Mouse (Mus musculus): ENCODE data around the gene Slx4ip.
A peak's percentile ranks its signal among the peaks of the same experiment; 100 is the strongest.

The Slx4ip gene

DNA sequence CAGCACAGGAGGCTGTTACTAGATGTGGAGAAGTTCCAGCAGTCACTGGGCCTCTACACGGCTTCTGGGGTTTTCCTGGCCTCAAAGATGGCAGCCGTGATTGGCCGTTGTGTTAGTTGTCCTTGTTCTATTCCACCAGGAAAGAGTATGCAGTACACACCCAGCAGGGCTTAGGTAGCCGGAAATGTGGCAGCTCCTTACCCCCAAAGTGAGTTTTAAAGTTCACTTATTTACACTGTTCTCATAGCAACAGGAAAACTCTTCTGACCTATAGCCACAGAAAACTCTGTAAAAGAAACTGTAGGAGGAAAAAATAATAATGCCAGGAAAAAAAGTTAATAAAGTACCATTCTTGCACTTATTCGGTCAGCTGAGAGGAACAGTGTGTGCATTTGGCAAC is 55.3 kb downstream of the Slx4ip start:
- DNase-seq (ENCODE audit: extremely low read depth, insufficient read length, low spot score): no peak

DNA sequence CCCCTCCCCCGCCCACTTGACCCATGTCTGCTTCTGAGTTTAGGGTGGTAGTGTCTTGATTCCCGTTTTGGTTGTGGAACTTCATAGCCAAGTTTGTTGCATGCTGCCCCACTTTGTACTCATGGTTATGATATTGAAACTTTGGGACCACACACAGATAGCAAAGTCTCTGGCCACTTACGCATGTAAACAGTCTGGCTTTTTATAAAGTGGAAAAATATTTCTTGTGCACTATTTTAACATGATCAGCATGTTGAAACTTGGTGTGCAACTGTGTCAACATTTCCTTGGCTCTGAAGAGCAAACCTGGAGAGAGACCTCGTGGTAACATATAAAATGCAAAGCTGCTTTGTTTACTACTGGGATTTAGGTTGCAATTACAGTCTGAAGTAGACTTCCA is 56.5 kb downstream of the Slx4ip start:
- no peak for DNase-seq (ENCODE audit: extremely low read depth, insufficient read length, low spot score)

DNA sequence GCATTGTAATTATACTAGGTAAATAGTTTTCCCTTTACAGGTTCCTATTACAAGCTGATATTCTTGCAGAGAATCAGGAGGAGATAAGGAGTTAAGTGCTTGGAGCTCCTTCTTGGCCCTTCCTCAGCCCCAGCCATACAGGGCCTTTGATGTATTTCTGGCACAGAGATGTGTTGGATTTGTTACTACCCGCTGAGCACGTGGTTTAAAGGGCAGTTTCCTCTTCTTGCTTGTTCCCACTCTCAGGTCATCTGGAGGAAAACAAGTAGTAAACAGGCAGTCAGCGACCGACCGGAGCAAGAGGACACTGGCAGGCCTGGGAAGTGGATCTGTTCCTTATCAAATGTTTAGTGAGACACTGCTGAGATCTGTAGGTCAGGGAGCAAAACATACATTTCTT is 56.9 kb downstream of the Slx4ip start:
- DNase-seq (ENCODE audit: extremely low read depth, insufficient read length, low spot score): no peak

DNA sequence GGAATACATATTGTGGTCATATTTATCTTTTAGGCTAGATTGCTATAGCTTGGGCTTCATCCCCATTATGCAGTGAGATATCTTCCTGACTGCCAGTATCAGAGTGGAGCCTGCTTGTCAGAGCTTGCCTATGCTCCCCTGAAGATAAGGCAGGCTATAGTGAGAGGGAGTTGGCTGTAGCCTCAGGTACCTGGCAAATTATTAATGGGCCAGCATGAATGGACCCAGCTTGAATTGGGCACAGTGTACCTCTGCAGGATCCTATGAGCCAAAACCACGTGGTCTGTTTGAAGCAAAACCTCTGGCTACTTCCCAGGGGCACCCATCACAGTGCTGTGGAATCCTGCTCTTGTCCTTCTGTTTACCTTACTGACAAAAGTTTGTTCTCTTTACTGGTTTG is 61.2 kb downstream of the Slx4ip start:
- no peak for DNase-seq (ENCODE audit: extremely low read depth, insufficient read length, low spot score)

DNA sequence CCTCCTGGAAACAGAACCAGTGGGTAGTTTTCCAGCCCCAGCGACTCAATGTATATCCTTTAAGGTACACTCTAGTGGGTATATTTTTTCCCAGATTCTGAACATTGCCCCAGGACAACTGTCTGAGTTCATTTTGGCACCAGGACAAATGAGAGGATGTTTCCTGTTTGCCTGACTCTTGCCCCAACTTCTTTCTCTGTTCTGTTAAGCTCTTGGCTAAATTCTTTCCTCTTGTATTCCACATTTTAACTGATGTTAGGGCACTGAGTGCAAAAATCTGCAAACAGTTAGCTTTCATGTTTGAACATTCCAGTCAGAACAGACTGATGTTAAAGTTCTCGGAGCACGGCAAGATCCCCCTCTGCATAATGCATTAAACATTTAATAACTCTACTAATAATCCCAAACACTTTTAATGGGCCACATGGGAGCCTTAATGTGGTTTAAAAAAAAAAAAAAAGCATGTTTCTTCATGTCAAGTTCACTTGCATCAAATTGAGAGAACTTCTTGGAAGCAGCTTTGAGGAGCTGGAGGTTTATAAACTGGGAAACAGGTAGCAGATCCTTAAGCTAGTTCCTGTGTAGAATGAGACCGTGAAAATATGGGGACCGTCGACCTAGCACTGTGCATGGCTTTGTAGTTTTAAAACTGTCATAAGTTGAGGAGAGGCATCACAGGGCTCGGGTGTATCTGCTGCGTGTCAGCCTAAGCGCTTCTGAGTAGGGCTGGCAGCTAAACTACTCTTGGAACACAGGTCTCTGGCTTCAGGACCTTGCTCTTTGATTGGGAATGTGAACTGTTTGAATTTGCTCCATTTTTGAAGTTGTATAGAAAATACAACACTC is 64.9 kb downstream of the Slx4ip start:
- DNase-seq (ENCODE audit: extremely low read depth, insufficient read length, low spot score): no peak

DNA sequence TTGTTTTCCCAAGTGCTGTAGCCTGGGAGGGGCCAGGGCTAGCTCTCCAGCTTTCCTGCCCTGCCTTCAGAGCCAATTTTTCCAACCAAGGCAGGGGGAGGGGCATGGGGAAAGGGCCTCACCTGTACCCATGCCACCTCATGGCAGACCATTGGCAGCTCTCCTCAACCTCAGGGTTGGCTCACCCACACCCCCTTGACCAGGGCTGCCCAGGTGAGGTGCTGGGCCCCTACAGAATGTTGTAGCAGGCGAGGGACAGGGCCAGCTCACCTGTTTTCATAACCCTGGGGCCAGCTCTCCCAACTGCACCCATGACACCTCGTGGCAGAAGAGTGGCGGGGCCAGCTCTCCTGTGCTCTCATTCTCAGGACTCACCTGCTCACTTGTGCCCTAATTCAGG is 67.7 kb downstream of the Slx4ip start:
- DNase-seq (ENCODE audit: extremely low read depth, insufficient read length, low spot score): no peak

DNA sequence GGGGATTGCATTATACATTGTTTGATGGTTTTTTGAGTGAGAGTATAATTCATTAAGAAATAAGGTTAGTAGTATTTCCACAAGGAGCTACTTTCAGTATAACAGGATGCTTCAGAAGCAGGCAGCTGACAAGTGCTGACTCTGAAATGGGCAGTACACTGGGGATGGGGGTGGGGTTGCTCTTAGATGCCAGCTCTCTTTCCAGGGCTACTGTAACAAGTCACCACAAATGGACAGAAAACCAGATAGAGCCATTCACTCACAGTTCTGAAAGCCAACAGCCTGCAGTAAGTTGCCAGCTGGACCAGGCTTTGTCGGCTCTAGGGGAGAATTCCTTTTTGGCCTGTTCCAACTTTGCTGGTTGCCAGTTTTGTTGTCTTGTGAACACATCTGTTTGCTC is 84.8 kb downstream of the Slx4ip start:
- no peak for DNase-seq (ENCODE audit: extremely low read depth, insufficient read length, low spot score)

DNA sequence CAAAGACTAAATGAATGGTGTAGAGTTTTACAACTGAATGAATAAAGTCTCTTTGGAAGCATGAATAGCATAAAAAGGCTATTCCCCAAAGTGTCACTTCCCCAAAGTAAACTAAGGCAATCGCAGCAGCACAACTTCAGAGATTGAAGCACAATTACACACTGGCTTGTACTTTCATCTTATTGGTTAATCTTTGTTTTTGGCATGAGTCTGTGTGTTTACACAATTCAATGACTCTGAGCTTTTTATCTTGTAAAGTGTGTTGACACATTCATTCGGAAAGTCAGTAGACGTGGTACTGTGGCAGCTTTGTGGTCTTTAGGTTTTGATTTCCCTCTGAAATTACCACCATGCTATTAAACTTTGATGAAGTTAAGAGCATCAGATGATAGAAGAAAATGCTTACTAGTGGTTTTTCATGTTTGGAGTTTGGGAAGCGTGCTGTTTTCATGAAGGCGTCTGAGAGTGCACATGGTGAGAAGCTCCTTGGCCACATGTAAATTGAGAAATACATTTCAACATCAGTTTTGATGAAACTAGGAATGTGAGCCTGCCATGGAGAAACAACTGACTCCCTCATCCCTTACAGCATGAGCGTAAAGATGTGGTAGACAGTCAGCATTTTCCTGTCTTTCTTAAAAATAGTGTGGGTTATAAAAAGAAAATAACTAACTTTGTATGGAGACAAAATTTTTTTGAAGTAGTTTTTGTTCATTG is 88.2 kb downstream of the Slx4ip start:
- no peak for DNase-seq (ENCODE audit: extremely low read depth, insufficient read length, low spot score)

DNA sequence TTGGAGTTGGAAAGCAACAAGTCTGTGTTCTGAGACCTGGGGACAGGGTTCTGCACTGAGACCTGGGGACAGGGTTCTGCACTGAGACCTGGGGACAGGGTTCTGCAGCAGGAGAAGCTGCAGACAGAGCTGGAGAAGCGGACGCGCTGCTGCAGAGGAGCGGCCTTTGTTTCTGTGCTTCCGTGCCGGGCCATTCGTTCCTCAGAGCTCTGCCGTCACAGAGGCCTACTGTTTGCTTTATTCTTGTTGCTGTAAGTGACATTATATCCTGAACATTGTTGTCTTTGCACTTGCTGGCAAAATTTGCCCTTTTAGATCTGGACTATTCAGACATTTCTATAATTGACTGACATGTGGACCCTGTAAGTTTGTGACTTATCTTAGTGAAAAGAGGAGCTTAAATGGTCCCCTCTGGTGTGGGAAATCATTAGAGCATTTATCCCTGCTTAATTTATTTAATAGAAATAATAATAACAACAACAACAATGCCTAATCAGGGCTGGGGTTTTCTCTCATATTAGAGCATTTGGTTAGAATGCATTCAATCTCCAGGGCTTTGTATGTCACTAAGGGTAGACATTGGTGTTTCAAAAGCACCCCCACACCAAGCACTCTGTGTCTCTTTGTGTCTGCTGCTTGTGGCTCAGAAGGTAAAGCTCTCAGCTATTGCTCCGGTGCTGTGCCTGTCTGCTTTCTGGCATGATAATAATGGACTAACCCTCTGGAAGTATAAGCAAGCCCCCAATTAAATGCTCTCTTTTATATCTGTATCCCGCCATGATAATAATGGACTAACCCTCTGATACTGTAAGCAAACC is 90.3 kb downstream of the Slx4ip start:
- DNase-seq (ENCODE audit: extremely low read depth, insufficient read length, low spot score): no peak

DNA sequence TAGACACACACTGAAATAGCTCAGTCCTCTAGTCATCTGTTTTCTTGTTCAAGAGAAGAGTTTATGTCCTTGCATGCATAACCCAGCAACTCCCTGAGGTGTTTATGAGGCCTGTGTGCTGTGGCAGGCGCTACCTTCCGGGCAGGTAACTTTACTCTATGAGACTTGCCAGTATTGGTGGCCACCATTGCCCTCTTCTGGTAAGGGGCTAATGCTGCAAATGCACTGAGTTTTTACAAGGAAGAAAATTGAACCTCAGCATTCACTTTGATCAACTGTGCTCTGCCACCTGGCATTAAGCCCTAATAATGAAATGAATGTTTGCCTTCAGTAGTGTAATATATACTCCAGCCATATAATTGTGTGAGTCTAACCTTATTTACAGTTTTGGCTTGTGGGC is 92.9 kb downstream of the Slx4ip start:
- no peak for DNase-seq (ENCODE audit: extremely low read depth, insufficient read length, low spot score)

DNA sequence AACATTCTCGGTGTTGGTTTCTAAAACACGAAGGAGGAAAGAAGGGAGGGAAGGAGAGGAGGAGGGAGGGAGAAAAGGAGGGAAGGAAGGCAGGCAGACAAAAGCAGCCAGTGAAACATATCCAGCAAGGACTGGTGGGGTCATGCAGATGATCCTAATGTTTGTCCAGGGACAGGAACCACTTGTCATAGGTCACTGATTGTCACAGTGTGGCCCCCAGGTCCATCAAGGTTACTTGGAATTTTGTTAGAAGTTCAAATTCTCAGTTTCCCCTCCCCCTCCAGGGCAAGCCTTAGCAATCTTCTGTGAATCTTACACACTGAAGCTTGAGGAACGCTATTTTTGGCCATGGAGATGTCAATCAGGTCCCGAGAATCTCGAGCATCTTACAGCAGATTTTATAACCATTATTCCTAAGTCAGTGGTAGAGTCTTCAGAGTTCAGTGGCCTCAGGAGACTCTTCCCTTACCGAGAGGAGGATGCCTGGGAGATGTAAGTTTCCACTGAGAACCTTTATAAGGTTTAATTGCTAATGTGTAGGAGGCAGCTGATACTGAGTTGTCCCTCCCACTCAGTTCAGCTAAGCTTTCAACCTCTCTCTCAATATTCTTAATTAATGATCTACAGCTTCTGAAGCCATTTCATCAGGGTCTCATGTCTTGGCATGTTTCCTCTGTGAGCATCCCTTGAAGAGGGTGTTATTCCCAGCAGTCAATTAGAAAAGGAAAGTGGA is 95.1 kb downstream of the Slx4ip start:
- DNase-seq (ENCODE audit: extremely low read depth, insufficient read length, low spot score): no peak

DNA sequence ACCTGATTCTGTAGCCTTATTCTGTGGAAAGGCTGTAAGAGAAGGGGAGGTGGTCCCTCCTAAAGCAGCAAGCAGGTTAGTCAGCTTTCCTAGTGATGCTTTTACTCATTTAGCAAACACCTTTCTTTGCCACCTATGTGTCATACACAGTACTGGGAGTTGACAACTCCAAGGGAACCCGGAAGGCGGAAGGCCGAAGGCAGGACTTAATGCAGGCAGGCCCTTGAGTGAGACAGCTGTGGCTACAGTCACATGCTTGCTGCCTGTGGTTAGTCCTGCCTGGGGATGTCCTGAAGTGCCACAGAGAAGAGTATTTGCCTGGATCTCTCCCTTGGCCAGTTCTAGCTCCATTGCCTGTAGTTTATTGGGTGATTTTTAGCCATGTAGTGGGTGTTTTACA is 102.1 kb downstream of the Slx4ip start:
- no peak for DNase-seq (ENCODE audit: extremely low read depth, insufficient read length, low spot score)

DNA sequence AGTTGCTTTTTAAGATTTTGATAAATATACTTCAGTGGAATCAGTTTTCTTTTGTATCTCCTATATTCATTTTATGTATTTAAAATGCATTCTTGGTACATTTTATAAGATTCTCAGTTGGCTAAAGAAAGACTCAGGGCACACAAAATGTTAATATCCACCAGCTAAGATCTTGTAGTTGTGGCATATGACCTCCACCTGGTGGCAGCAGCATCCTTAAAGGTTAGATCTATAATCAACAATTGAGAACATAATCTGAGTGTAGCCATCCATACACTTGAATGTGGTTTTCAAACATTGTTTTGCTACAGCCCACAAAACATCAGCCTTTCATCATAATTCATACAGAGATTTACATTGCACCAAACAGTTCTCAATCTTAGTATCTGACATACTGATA is 106.1 kb downstream of the Slx4ip start:
- no peak for DNase-seq (ENCODE audit: extremely low read depth, insufficient read length, low spot score)

DNA sequence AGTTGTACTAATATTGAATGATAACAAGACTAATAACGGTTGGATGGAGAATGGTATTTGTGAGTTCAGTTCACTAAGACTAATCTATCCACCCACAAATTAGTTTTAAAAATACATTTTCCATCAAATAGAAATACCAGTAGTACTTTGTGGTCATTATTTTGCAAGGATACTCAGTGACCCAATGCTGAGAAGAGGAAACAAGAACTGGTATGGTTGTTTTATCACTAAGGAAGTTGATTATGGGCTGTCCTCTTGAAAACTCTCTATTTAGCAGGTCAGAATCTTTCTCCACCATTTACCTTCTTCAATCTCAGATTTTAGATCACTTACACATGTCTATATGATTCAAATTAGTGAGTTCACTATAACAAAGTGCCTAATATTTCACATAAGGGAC is 111.0 kb downstream of the Slx4ip start:
- no peak for DNase-seq (ENCODE audit: extremely low read depth, insufficient read length, low spot score)

DNA sequence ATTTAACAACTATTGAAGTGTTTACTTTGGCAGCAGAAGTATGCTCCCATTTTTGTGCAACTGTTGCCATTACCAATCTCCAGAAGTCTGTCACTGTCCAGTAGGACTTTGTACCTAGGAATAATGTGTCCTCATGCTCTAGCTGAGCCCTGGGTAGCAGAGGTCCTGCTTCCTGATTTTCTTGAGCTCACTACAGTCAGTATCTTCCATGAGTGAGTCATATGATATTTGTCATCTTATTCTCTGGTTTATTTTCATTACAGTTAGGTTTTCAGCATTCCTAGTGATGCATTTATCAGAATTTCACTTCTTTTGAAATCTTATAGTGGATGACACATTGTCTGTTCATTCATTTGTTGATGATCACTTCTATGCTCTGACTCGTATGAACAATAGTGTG is 115.6 kb downstream of the Slx4ip start:
- no peak for DNase-seq (ENCODE audit: extremely low read depth, insufficient read length, low spot score)

DNA sequence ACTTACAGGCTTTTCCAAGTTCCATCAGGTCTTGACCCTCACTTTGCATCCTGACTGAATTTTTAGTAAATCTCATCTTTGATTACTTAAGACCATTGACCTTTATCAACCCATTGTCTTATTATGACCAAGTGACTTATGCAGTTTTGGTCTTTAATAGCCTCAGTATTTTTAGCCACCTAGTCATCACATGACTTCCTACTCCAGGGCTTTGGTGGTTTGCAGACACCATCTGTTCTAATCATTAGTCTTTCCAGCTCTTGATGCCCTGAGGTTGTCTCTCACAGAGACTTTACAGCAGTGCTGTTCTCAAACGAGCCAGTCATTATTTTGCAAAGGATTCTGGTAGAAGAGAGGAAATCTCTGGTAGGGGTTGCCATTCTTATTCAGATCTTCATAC is 121.0 kb downstream of the Slx4ip start:
- no peak for DNase-seq (ENCODE audit: extremely low read depth, insufficient read length, low spot score)

DNA sequence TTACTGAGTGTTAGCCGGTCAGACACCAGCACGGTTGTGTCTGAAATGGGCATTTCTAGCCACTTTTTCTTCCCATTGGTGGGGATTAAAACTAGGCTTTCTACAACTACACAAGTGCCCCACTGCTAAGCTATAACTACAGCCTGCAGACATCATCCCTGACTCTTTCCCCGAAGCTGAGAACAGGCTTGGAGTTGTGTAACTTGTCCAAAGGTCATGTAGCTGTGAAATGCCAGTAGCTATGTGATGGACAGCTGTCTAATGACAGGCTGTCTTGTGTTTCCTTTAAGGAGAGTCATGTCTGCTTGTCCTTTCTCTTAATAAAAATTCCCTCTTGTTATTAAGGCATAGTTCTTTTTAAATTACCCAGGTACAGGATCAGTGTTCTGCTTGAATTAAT is 122.1 kb downstream of the Slx4ip start:
- DNase-seq (ENCODE audit: extremely low read depth, insufficient read length, low spot score): no peak

DNA sequence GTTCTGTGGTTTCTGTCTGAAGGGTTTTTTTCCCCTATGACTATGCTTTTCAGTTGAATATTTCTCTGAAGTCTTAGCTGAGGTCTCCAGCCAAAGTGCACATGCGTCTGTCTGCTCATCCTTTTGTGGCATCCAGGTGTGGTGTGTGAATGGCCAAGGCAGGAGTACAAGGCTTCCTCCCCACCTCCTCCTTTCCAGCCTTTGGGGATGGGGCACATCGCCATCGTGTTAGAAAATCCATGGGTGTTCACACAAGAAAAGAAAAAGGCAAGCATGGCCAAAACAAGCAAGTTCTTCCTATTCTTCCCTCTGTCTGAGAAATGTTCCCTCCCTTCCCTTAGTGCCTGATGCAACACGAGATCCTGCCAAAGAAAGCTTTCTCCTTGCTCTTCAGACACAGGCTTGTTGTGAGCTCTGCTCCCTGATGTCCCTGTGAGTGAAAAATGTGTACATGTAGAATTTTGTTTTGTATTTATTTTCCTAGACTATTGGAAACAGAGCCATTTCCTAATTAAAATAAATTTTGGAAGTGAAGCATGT is 122.9 kb downstream of the Slx4ip start:
- no peak for DNase-seq (ENCODE audit: extremely low read depth, insufficient read length, low spot score)

DNA sequence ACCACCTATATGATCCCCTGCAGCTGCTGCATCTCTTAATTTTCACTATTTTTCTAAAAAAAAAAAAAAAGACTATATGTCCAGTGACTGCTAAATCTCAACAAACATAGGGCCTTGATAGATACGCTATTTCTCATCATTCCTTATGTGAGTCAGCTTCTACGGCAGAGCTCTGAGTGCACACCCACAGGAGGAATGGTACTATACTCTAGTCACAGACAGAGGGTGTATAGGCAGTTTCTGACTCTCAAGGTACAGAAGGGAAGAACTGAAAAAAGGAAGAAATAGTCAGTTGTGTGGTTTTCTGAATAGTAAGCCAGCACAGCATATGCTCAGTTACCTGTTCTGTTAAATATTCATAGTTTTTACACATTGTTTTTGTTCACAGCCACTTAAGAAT is 123.4 kb downstream of the Slx4ip start:
- DNase-seq (ENCODE audit: extremely low read depth, insufficient read length, low spot score): no peak

DNA sequence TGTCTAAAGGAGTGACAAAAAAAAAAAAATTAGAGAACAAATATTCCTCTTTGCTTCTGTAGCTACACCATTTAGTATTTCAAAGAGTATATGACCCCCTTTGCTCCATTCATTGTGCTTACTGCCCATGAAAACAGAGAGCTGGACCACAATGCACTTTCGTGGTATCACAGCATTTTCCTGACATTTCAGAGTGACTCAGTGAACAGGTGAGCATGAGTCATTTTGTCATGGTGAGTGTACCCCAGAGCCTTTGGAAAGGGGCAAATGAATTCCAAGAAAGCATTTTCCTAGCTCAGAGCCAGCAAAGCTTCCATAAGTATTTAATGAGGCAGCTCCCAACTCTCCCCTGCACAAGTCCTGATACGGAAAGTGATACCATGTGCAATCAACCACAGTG is 153.1 kb downstream of the Slx4ip start:
- DNase-seq (ENCODE audit: extremely low read depth, insufficient read length, low spot score): no peak

DNA sequence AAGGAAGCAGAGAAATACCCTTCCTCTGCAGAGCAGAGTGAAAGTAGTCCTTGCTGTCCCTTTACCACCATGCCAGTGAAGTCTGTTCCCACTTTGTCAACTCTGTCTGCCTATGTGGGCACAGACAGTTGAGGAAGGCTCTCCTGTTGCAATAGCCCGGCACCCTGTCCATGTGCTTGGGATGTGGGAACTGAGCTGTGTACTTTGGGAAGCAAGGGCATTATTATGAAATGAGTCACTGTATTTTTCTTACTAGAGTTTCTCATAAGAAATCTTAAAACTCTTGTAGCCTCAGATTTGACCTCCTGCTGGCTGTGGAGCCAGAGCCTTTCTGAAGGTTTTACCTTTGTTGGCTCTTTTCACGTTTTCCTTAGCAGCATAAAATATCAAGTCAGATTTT is 158.3 kb downstream of the Slx4ip start:
- peak; percentile 55 for DNase-seq (ENCODE audit: extremely low read depth, insufficient read length, low spot score)
